Mouse (Mus musculus) embryonic facial prominence, embryonic 12.5 days (tissue): Measurements from ENCODE around the gene Hif3a. TPM values are rescaled to one million over a fixed set of nuclear protein-coding genes. Genes with fewer than 3 reads are reported as not detected.

ENCODE experiments used
- ATAC-seq: fragments of 200-750 bp; cut with Nextera tagmentation; 2 replicates; pipeline ENCODE4 v1.8.0; 2017; ENCODE audit not compliant: insufficient number of reproducible peaks, insufficient read depth, low FRiP score, low TSS enrichment
- H3K27ac ChIP-seq: fragments of 300-500 bp; sonication (generic); 2 replicates; pipeline ENCODE4 v1.5.1; 2016; ENCODE audit warnings: mild to moderate bottlenecking
- H3K27me3 ChIP-seq: fragments of 300-500 bp; sonication (generic); 2 replicates; pipeline ENCODE4 v1.6.1; 2016; ENCODE audit warnings: mild to moderate bottlenecking, moderate library complexity
- H3K36me3 ChIP-seq: fragments of 300-500 bp; sonication (generic); 2 replicates; pipeline ENCODE4 v1.6.1; 2016; ENCODE audit warnings: mild to moderate bottlenecking
- H3K4me1 ChIP-seq: fragments of 300-500 bp; sonication (generic); 2 replicates; pipeline ENCODE4 v1.6.1; 2016
- H3K4me2 ChIP-seq: fragments of 300-500 bp; sonication (generic); replicated peaks from 2 replicates; pipeline ENCODE4 v1.6.1; 2016; ENCODE audit warnings: mild to moderate bottlenecking, moderate library complexity
- H3K4me3 ChIP-seq: fragments of 300-500 bp; sonication (generic); 2 replicates; pipeline ENCODE4 v1.5.1; 2016; ENCODE audit warnings: mild to moderate bottlenecking
- H3K9ac ChIP-seq: fragments of 300-500 bp; sonication (generic); 2 replicates; pipeline ENCODE4 v1.6.1; 2016; ENCODE audit warnings: mild to moderate bottlenecking, moderate library complexity
- H3K9me3 ChIP-seq: fragments of 300-500 bp; sonication (generic); 2 replicates; pipeline ENCODE4 v1.6.1; 2016; ENCODE audit warnings: mild to moderate bottlenecking, moderate library complexity
- WGBS: fragments of 180-500 bp; shearing (Covaris S2); methylation state at CpG from one replicate; pipeline ENCODE4 v1.1.7; 2016; 5-methylcytosine and 5-hydroxymethylcytosine counted together
- polyA plus RNA-seq: library from polyadenylated mRNA; unstranded; fragments of >200 nt; fragmentation: Nextera tagmentation; extraction: Ambion mirVana; gene quantifications from 2 replicates; pipeline ENCODE4 v1.2.1, GENCODE M21; 2016

The Hif3a gene
- polyA plus RNA-seq, 1 experiment from 2014 or later = 13.0 TPM

- H3K36me3 ChIP-seq = peaks cover 8% of the 10 kb centered on the region
- 91% methylated on average over 4 of the region's 4 CpGs for WGBS
- H3K4me1 ChIP-seq = peaks cover 46% of the 10 kb centered on the region
- H3K9ac ChIP-seq = no peak overlapping the region
- no peaks in the 10 kb centered on the region for H3K9me3 ChIP-seq
- peak overlapping the region; percentile 91; the same call in 1 of the 2 replicates for H3K4me2 ChIP-seq
- H3K27ac ChIP-seq = no peak overlapping the region
- peak overlapping the region; percentile 47; the same call in 1 of the 2 replicates for H3K4me3 ChIP-seq
- no peak for ATAC-seq
- no peaks in the 10 kb centered on the region for H3K27me3 ChIP-seq
Observed at GRCm38 (mm10) chr7:17055287-17055946, 6.8 kb downstream of the Hif3a start.

- Histone ChIP-seq H3K9me3 (no peaks in the 10 kb centered on the region), H3K27ac (no peak overlapping the region), H3K4me1 (peaks cover 36% of the 10 kb centered on the region), H3K9ac (no peak overlapping the region), H3K4me2 (no peak overlapping the region), H3K4me3 (no peak overlapping the region), H3K27me3 (no peaks in the 10 kb centered on the region), H3K36me3 (peaks cover 17% of the 10 kb centered on the region)
- ATAC-seq = no peak
- 93% methylated on average over 15 of the region's 16 CpGs for WGBS
Observed at GRCm38 (mm10) chr7:17054325-17054989, 7.8 kb downstream of the Hif3a start.

GRCm38 (mm10) chr7:17050933-17051594, 11.2 kb downstream of the Hif3a start:
- Histone ChIP-seq H3K9ac (no peak overlapping the region), H3K27ac (no peak overlapping the region), H3K9me3 (no peaks in the 10 kb centered on the region), H3K4me1 (peaks cover 4% of the 10 kb centered on the region), H3K36me3 (peaks cover 39% of the 10 kb centered on the region), H3K4me3 (no peak overlapping the region), H3K27me3 (no peaks in the 10 kb centered on the region), H3K4me2 (no peak overlapping the region)
- ATAC-seq = no peak
- WGBS = 8% methylated on average over 15 of the region's 17 CpGs

GRCm38 (mm10) chr7:17050491-17050890, 11.7 kb downstream of the Hif3a start:
- 65% methylated on average over 11 of the region's 11 CpGs for WGBS
- peaks cover 39% of the 10 kb centered on the region for H3K36me3 ChIP-seq
- no peaks in the 10 kb centered on the region for H3K4me1 ChIP-seq
- no peak overlapping the region for H3K27ac ChIP-seq
- no peaks in the 10 kb centered on the region for H3K9me3 ChIP-seq
- H3K4me3 ChIP-seq = no peak overlapping the region
- H3K9ac ChIP-seq = no peak overlapping the region
- H3K27me3 ChIP-seq = no peaks in the 10 kb centered on the region
- ATAC-seq = 0 out of 2 replicates have a peak, but pooled peaks have one; percentile 36
- H3K4me2 ChIP-seq = no peak overlapping the region

- Histone ChIP-seq H3K4me3 (no peak overlapping the region), H3K36me3 (peaks cover 48% of the 10 kb centered on the region), H3K27me3 (no peaks in the 10 kb centered on the region), H3K9ac (no peak overlapping the region), H3K9me3 (no peaks in the 10 kb centered on the region), H3K4me2 (no peak overlapping the region), H3K27ac (no peak overlapping the region), H3K4me1 (no peaks in the 10 kb centered on the region)
- ATAC-seq = no peak
- WGBS = 85% methylated on average over 10 of the region's 10 CpGs
Observed at GRCm38 (mm10) chr7:17048431-17049190, 13.6 kb downstream of the Hif3a start.

- ATAC-seq = no peak
- H3K4me3 ChIP-seq = no peak overlapping the region
- 84% methylated on average over 5 of the region's 5 CpGs for WGBS
- H3K36me3 ChIP-seq = peaks cover 56% of the 10 kb centered on the region
- H3K27ac ChIP-seq = no peak overlapping the region
- no peaks in the 10 kb centered on the region for H3K4me1 ChIP-seq
- H3K4me2 ChIP-seq = no peak overlapping the region
- no peaks in the 10 kb centered on the region for H3K9me3 ChIP-seq
- no peaks in the 10 kb centered on the region for H3K27me3 ChIP-seq
- H3K9ac ChIP-seq = no peak overlapping the region
Observed at GRCm38 (mm10) chr7:17047041-17047682, 15.1 kb downstream of the Hif3a start.

- H3K4me2 ChIP-seq = no peak overlapping the region
- no peak overlapping the region for H3K27ac ChIP-seq
- no peaks in the 10 kb centered on the region for H3K27me3 ChIP-seq
- H3K4me3 ChIP-seq = no peak overlapping the region
- ATAC-seq = no peak
- no peaks in the 10 kb centered on the region for H3K9me3 ChIP-seq
- H3K4me1 ChIP-seq = no peaks in the 10 kb centered on the region
- H3K36me3 ChIP-seq = peaks cover 65% of the 10 kb centered on the region
- 78% methylated on average over 1 of the region's 1 CpGs for WGBS
- no peak overlapping the region for H3K9ac ChIP-seq
Observed at GRCm38 (mm10) chr7:17045743-17046142, 16.5 kb downstream of the Hif3a start.

GRCm38 (mm10) chr7:17039373-17039772, 22.9 kb downstream of the Hif3a start:
- Histone ChIP-seq H3K27me3 (no peaks in the 10 kb centered on the region), H3K4me2 (no peak overlapping the region), H3K36me3 (peaks cover 77% of the 10 kb centered on the region), H3K4me3 (no peak overlapping the region), H3K4me1 (no peaks in the 10 kb centered on the region), H3K9ac (no peak overlapping the region), H3K9me3 (no peaks in the 10 kb centered on the region), H3K27ac (no peak overlapping the region)
- ATAC-seq = no peak
- 86% methylated on average over 7 of the region's 7 CpGs for WGBS

- no peak for ATAC-seq
- Histone ChIP-seq H3K4me1 (no peaks in the 10 kb centered on the region), H3K27ac (no peak overlapping the region), H3K9ac (no peak overlapping the region), H3K27me3 (no peaks in the 10 kb centered on the region), H3K4me3 (no peak overlapping the region), H3K36me3 (peaks cover 77% of the 10 kb centered on the region), H3K4me2 (no peak overlapping the region), H3K9me3 (no peaks in the 10 kb centered on the region)
- 57% methylated on average over 9 of the region's 9 CpGs for WGBS
Observed at GRCm38 (mm10) chr7:17038018-17038695, 24.1 kb downstream of the Hif3a start.

- 81% methylated on average over 7 of the region's 7 CpGs for WGBS
- Histone ChIP-seq H3K27ac (no peak overlapping the region), H3K36me3 (peaks cover 25% of the 10 kb centered on the region), H3K4me2 (no peak overlapping the region), H3K4me3 (no peak overlapping the region), H3K9ac (no peak overlapping the region), H3K4me1 (peaks cover 19% of the 10 kb centered on the region), H3K9me3 (no peaks in the 10 kb centered on the region), H3K27me3 (no peaks in the 10 kb centered on the region)
- ATAC-seq = no peak
Observed at GRCm38 (mm10) chr7:17030239-17030638, 32.0 kb downstream of the Hif3a start.

GRCm38 (mm10) chr7:17028923-17029322, 33.3 kb downstream of the Hif3a start:
- no peaks in the 10 kb centered on the region for H3K27me3 ChIP-seq
- H3K4me1 ChIP-seq = peaks cover 22% of the 10 kb centered on the region
- no peak overlapping the region for H3K27ac ChIP-seq
- H3K36me3 ChIP-seq = peaks cover 22% of the 10 kb centered on the region
- H3K4me2 ChIP-seq = no peak overlapping the region
- ATAC-seq = no peak
- no peaks in the 10 kb centered on the region for H3K9me3 ChIP-seq
- WGBS = 74% methylated on average over 7 of the region's 7 CpGs
- no peak overlapping the region for H3K9ac ChIP-seq
- no peak overlapping the region for H3K4me3 ChIP-seq
